Mouse (Mus musculus) layer of hippocampus, adult 8-10 months (tissue): ENCODE data around the gene Msantd2. TPM values are rescaled to one million over a fixed set of nuclear protein-coding genes. Genes with fewer than 3 reads are reported as not detected.

Experiments
- DNase-seq, 2 experiments: peaks; one replicate each; pipeline ENCODE4 v3.0.0; 2022; ENCODE audit warnings: low spot score in 2 of 2
- total RNA-seq, 4 experiments: library from RNA; stranded (reverse); gene quantifications; 2 replicates each; pipeline ENCODE4 v1.2.4; 2022

Gene Msantd2
- total RNA-seq, 4 experiments from 2014 or later, result 20.2 to 25.7 (median 23.6) TPM

DNA sequence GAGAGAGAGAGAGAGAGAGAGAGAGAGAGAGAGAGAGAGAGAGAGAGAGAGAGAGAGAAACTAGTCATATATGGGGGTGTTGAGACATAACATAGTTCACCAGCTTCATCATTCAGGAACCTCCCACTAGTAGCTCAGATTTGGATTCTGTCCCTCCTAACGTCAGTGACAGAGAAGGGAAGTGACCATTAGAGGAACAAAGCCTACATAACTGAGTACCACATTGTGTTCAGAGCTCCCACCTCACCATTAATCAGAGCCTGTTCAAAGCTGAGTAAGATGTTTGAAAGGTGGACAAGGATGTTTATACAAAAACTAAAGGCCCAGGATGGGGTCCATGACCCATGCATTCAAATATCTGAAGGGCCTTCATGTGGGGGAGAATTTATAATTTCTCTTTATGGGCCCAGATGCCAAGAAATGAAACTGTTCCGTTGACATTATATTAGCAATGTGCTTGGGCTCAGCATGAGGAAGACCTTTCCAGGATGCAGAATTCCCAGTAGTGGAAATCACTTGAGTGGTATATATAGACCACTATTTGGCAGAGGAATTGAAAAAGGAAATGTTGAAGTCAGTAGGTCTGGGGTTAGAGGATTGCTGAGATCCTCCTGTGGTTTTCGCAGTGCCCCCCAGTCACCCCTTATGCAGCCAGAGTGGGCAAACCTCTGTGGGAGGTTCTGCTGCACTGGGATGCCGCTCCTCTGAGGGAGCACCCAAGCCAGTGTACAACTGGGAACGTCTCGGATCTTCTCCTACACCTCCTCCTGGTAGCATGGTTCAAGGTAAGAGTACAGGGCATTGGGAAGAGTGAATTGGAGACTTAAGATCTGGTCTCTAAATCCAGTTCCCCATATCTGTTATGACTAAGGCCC lies 51.8 kb downstream of the Msantd2 start:
- no peak for DNase-seq

DNA sequence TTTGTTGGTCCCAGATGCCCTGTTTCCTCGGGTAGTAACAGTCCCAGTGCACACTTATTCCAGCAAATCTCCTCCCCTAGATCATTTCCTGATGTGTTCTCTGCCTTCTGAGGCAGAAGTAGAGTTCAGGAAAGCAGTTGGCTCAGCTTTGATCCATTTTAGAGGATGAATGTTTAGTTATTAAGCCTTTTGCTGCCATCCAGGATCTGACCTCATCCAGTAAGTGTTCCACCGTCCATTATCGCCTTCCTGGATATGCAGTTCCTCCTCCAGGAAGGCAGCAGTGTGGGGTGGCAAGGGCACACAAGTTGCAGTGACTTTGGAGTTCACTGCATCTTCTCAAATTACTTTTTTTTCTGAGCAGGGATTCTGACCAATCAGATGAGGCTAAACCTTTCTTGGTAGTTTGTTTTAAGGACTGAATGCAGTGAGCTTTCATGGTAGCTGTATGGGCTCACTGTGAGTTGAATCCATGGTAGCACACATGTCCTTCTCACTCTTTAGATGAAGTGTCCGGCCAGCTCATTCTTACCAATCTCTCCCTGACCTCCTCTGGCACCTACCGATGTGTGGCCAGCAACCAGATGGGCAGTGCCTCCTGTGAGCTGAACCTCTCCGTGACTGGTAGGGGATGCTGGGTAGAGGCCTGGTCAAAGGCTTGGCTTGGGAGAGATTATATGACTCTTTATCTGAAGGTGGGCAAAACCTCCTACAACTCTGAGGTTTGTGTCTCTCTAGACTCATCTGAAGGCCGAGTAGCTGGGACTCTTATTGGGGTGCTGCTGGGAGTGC lies 52.9 kb downstream of the Msantd2 start:
- no peak for DNase-seq

DNA sequence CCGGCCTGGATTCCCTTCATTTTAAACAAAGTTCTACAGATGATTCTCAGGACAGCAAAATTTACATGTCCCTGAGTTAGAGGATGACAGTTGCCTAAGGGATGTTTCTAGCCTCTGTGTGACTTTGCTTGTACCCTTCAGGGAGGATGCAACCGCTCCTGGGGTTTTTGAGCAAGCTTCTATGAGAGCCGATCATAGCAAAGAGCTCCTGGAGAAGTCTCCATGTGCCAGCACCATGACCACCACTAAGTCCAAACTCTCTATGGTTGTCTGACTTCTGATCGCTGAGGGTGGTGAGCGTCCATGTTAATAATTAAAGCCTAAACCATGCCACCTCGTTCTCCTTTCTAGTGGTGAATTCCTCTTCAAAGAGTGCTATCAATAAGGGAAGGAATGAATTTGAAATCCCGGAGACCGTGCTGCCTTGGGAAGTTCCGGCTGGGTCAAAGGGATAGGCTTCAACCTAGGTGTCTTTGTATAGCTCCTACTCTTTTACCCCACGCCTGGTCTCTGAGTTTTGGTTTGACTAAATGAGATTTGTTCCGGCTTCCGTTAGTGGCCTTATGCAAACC lies 54.8 kb downstream of the Msantd2 start:
- DNase-seq, result no peak

DNA sequence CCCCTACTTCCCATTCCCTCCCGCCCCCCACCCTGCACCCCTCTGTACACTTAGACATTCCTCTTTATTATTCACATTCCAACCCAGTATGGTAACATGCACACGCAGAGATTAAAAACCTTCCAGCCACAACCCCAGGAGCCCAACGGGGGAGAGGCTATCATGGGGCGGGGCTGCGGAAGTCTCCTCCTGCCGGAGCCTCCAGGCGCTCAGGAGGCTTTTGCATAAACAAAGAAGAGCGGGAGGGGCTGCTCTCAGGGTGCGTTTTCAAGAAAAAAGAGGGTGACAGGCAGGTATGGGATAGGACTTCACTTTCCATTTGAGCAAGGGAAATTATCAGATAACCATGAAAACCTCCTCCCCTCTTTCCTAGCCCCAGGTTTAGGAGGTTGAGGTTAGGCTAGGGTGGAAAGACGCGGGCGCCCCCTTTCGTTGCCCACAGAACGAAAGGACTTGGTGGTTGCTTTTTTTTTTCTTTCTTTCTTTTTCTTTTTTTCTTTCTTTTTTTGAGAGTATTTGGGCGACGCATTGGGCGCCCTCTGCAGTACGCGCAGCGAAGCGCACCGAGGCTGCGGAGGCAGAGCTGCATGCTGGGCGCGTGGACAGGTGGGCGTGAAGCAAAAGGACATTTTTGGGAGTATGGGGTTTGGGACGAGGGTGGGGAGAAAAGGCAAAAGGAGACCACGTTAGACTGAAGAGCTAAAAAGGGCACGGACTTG lies 55.5 kb downstream of the Msantd2 start:
- peak in 1 of 2 experiments; percentile 78 for DNase-seq

DNA sequence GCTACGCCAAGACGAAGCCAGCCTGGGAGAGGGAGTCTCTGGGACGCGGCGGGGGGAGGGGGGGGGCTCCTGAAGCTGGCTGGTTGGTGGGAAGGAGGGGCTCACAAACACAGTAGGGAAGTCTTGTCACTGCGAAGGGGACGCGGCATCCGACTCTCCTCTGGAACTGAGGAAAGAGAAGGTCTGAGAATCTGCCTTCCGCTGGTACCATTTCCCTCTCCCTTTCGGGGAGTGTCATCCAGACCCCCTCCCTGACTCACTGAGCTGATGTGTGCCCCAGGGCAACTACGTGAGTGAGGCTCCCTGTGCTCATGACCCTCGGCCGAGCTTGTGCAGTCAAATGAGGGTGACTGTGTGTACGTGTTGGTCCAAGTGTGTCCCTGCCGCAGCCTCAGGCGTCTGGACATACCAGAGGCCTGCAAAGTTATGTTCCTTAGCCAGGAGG lies 56.1 kb downstream of the Msantd2 start:
- no peak for DNase-seq

DNA sequence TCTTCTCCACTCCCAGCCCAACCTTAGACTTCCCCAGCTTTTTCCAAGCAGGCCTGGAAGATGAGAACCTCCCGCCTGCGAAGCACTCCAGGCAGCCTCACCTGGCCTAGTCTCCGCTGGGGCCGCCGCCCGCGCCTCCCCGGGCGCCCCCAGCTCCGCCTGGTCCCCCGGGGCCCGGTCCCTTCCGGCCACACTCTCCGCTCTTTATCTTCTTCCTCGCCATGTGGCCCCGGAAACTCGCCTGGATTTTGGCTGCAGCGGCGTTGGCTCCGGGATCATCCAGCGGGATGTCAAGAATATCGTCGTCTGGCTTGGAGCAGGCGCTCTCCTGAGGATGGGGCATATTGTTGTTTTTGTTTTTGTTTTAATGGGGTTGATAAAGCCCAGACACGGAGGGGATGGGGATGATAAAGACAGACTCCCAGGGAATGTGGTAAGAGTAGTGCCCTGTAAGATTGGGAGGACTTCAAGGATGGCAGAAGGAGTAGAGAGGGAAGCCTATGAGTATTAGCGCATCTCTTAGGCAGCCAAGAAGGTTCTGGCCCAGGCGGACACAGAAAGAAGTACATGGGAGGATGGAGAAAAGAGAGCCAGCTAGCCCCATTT lies 56.8 kb downstream of the Msantd2 start:
- no peak for DNase-seq

DNA sequence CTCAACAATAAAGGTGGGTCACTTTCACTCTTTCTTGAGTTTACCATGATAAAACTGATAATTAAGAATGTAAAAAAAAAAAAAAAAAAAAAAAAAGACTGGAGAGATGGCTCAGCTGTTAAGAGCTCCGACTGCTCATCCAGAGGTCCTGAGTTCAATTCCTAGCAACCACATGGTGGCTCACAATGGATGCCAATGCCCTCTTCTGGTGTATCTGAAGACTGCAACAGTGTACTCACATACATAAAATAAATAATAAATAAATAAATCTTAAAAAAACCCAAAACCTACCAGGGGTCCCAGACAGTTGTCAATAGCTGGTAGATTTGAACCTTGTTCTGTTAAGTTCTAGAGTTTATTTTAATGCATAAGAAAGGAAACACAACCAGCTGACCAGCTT lies 57.8 kb downstream of the Msantd2 start:
- no peak for DNase-seq

DNA sequence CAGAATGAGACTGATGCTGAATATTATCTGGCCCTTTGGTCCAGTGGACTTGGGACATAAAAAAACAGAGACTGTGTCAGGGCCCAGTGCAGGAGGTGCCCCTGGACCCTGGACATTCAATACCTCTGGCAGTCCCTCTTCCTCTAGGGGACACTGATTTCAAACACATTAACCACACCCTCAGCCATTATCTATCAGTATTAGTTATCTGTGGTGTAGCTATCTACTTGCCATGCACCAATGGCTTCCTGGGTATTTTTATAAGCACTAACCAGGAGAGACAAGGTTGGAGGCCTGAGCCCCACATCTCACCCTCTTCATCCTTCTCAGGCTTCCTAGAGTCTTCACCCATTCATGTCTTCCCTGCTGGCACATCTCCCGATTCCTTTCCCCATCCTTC lies 61.3 kb downstream of the Msantd2 start:
- DNase-seq, result no peak

DNA sequence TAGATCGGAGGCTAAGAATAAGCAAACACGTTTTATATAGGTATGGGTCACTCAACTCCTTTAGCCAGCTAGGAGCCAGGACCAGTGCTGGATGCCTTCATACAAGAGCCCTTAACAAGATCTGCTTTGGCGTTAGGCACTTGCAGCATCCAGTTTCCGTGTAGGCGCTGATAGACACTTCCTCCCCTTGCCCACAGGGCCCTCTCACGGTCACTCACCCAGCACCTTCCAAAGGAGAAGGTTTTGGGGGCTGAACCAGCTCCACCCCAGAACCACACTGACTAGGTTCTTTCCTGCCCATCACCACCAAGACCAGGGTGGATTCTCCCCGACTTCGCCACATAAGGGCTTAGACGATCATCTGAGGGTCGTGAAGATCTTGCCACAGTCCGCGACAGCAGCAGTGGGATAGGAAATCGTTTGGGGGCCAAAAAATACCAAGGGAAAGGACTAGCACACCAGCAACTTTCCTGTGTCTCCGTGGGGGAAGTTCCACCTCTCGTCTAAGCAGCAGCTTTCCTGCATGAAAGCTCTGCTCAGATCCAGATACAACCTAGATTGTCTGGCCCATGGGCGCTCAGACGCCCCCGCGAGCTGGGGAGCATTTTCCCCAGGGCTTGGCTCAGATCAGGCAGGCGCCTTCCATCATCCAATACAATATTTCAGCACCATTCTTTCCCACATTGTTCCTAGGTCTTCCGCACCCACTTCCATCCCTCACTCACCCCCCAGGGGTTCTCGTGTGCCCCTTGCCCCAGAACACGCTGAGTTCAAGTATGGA lies 62.8 kb downstream of the Msantd2 start:
- no peak for DNase-seq

DNA sequence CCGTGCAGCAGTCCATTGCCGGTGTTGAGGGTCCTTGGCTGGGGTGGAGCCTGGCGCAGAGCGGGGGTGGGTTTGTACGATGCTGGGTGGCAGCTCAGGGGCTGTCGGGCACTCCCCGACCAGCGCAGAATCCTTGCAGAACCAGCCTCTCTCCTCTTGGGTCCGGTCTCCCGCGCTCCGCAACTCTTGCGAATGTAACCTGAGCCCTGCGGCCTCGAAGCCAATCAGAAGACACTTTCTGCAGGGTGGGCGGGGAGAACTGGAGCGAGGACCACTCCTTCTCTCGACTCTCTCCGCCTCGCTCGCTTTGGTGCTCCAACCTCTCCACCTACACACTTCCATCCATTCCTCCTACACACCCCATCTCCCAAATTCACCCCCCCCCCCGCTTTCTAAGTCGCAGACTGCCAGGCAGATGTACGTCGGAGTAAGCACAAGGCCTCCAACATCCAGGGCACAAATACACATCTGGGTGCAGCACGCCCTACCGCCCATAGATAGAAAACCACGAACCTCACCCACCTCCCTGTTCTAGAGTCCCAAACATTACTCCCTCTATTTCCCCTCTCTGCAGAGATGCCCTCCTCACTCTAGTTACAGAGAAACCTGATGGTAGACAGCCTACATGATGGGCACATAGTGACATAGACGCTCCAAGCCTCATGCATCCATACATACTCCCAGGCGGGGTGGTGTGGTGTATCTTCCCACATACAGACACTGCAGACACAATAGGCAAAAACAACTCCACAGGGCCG lies 63.6 kb downstream of the Msantd2 start, which contains the start of gene Nrgn:
TSS of gene Nrgn (minus strand) at position 369 of the 758 bp plus-strand sequence.
- peak; percentile 86 to 88 for DNase-seq

DNA sequence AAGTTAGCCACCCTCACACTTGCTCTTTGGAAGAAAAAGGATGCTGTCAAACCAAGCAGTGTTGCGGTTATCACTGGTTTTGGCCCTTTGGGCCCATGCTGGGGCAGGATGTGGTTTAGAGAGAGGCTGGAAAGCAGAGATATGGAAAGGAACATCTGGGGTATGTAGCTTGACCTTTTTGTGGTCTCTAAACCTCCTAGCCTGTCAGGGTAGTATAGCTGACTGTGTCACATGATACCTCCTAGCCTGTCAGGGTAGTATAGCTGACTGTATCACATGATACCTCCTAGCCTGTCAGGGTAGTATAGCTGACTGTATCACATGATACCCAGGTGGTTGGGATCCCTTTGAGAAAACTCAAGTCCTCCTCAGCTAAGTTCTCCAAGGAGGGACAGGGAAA lies 65.2 kb downstream of the Msantd2 start:
- DNase-seq, result no peak

DNA sequence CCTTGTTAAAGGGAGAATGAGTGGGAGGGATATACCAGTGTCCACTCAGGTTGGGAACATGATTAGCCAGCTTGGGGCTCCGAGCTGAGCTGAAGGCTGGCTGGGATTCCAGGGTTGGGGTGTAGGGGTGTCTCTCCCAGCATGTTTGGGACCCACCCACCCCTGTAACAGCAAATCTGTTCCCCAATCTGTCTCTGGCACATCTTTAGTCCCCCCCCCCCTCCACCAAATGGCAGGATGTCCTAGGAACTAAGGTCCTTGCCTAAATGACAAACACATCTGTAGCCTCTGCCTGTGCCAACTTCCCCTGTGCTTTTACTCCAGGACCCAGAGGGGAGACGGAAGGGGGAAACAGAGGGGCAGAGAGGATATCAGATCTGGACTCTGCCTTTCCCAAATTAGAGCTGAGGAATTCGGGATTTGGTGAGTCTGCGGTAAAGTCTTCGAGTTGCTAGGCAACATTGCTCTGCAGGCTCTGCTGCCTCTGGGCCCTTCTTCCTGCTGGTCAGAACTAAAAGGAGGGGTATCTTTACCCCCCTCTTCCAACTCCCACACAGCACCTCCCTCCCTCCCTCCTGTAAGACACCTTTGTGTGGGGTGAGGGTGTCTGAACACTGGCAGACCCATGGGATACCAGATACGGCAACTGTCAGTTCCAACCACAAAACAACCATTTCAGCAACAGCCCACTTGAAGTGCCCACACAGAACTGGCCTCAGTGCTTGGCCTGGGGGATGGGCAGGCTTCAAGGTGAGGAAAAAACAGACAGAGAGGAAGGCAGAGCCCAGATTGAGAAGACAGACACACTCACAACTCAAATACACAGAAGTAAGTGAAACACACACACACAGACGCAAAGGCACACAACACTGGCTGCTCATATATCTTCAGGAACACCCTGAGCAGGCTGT lies 66.0 kb downstream of the Msantd2 start, which contains the start of gene Siae:
TSS of gene Siae (plus strand) at position 861 of the 911 bp plus-strand sequence.
- no peak for DNase-seq

DNA sequence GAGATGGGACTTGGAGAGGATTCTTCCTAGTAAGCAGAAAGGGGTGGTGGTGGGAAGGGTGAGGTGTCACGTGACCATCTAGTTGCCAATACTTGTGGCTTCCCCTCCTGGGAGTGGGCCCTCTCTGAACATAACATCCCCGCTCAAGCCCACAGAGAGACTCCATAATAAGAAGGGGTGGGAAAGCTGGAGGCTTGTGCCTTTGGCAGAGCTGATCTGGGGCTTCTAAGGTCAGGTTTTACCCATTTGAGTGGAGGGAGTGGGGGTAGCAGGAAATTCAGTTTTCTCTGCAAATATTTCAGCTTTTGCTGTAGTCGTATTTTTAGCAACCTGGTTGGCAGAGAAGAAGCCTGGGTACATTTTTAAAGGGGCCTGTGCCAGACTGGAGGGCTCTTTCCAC lies 67.2 kb downstream of the Msantd2 start:
- DNase-seq, result no peak

DNA sequence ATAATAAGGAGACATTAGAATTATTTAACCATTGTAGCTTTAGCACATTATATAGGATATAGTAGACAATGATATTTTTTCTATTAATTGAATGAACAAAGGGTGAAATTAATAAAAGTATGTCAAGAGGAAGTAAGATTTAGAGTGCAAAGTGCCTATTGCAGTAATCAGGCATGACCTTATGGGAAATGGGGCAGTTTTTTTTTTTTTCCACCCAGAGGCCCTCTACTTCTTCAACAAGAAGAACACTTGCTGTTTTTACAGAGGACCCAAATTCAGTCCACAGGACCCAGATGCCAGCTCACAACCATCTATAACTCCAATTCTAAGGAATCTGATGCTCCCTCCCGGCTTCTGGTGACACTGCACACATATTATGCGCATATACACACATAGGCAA lies 71.5 kb downstream of the Msantd2 start:
- no peak for DNase-seq

DNA sequence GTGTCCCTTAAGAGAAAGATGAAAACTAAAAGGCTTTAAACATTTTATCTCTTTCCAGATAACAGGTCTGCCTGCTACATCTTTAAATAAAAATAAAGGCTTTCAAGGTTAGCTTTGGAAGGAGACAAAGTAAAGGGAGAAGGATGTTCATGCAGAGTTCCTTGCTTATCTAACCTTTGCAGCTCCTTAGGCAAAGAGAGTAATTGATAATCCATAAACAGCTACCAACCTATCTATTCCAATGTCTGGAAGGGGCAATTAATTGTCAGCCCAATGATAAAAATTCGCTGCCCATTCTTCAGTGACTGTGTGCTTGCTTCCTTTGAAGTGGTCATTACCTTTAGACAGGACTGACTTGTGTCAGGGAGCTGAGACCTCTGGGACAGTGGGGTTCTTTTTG lies 74.7 kb downstream of the Msantd2 start:
- DNase-seq, result no peak

DNA sequence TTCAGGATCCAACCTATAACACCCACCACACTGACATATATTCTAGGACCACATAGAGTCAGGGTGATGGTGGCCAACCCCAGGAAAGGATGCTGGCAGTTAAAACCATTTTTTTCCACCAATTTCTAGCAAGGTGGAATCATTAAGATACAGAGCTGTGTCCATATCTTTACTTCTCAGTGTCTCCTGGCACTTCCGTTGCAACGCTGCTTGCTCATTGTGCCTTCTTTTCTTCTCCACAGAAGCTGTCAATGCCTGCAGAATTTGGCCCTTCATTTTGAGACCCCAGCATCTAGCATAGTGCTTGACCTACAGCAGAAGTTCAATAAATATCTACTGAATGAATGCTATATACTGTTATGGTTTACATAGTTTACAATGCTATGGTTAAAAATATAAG lies 77.9 kb downstream of the Msantd2 start:
- DNase-seq, result no peak

DNA sequence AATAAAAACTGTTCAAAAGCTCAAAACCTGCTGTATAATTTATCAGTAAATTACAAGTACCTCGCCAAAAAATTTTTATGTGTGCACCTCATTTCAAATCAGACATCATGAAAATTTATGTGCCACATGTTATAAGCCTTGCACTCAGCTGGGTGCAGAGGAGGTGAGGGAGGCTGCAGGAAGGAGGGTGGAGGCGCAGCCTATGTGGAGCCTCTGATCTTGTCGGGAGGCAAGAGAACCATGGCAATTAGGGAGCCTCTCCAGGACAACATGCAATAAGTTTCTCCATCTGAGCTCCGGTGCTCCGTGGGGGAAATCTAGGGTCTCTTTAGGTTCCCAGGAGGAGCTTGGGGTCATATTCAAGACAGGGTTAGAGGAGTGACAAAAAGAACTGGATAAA lies 78.3 kb downstream of the Msantd2 start:
- DNase-seq, result no peak

DNA sequence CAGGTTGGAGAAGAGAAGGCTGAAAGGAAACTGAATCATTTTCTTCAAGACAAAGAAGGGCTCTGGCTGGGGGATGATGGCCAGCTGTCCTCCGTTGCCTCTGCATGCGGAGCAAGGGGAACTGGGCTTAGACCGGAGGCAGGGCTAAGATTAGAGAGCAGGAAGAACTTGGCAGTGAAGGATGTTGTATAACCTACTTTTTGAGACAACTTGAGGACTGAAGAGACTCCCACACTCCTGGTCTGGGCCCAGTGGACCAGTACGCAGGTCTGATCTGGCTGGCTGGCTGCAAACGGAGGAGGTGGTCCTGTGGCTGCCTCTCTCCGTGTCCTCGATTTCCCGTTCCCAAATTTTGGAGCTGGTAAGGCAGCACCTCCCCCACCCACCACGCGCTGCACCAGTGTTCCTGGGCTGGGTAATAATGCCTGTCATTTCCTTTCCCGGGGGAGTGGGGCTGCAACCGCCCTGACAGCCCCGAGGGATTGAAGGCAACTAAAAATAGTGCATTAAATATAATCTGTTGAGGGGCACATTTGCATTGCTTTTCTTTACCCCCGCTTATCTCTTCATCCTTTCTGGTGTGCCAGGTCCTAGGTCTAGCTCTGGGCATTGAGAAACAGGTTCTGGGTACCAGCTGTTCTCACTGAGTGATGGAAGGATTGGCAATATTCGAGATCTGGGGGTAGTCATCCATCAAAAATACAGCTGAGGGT lies 78.9 kb downstream of the Msantd2 start:
- no peak for DNase-seq
